Mouse (Mus musculus): ENCODE measurements around the gene Gli2.

Gene Gli2

DNA sequence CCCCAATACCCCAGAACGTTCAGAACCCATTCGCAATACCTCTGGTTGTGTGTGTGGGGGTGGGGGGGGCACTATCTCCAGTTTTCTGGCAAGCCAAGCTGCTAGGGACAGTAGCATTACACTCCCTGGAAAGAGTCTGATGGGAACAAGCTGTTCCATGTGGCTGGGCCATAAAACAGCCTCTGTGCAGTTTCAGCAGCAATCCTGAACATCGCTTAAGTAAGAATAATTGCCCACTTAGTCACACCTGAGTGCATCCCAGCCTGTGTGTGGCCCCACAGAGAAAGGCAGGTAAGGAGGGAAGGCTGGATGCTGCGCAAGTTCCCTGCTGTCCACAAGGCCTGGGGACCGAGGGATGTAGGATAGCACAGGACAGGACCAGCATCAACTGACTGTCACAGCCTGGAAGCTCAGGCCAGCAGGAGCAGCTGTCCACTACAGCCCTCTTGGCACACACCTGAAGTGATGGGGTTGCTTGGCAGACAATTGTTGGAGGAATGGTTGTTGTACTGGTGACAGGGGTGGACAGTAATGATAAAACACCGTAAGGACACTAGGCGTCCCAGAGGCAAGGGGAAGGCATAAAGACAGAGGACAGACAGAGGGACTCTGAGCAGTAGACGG lies 58.8 kb downstream of the Gli2 start:
- DNase-seq (ENCODE audit: low spot score in 2 of 2) = no peak

DNA sequence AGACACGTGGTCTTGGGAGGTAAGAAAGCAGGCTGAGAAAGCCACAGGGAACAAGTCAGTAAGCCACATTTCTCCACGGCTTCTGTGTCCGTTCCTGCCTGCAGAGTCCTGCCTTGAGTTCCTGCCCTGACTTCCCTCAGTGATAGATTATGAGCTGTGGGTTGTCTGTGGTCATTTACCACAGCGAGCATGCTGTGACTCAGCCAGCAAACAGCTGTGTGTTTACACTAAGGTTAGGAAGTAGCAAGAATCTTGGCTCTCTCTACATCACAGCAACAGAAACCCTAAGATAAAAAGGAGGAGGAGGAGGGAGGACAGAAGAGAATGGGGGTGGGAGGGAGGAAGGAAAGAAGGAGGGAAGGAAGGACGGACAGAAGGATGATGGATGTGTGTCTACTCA lies 59.6 kb downstream of the Gli2 start:
- DNase-seq (ENCODE audit: low spot score in 2 of 2) = no peak

DNA sequence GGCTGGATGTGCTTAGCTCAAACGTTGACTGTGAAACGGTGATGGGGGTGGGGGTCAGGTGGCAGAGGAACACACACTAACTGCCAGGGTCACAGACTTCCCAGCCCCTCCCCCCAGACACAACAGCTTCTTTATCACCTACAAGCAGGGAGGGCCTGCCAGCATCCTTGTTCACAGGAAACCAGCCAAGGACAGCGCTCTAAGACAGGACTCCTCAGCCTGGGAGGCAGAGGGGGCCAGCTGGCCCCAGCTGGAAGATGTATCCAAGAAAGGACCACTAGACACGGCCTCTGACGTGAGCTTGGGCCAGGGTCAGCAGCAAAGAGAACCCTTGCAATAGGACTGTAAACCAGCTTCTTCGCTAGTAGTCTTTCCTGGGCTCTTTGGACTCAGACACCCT lies 65.1 kb downstream of the Gli2 start:
- no peak for DNase-seq (ENCODE audit: low spot score in 2 of 2)

DNA sequence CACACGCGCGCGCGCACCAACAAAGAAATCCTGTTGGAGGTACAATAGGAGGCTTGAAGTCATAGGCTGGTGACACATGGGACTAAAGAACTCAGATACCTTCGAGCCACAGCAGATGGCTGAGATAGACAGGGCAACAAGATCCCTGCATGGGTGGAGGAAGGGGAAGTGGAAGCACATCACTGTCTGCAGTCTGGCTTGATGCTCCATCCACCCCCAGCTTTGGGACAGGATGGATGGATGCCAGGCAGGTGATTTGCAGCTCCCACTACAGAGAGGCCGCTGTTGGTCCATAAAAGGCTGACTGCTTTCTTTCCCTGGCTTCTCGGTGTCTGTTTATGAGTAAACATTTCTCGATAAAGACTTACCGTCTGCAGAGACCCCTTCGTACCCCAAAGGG lies 65.9 kb downstream of the Gli2 start:
- no peak for DNase-seq (ENCODE audit: low spot score in 2 of 2)

DNA sequence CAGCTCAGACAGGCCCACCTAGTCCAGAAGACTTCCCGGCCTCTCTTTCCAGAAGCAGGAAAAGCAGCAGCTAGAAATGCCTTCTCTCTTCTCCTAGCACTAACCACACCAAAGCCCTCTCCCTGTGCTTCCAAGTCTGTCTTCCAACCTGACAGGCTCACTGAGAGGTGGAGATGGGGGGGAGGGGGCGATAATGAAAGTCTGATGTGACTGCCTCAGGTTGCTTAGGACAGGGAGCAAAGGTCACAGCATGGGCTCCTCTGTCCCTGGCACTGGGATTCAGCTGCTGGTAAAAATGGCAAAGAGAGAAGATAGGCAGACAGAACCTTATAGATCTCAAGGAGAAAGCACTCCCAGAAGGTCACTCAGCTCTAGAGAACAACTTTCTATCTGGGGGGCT lies 70.0 kb downstream of the Gli2 start:
- no peak for DNase-seq (ENCODE audit: low spot score in 2 of 2)

DNA sequence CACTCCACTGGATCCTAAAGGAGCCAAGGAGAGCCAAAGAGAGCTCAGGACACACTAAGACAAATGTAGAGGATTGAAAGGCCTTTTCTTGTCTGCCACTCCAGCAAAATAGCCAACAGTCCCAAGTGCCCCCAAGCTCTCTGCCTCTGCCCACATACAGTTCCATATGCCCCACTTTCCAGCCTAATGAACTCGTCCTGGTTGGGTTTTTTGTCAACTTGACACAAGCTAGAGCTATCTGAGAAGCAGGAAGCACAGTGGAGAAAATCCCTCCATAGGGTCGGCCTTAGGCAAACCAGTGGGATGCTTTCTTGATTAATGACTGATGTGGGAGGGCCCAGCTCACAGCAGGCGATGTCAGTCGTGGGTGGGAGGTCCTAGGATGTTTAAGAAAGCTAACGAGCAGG lies 70.6 kb downstream of the Gli2 start:
- DNase-seq (ENCODE audit: low spot score in 2 of 2) = no peak

DNA sequence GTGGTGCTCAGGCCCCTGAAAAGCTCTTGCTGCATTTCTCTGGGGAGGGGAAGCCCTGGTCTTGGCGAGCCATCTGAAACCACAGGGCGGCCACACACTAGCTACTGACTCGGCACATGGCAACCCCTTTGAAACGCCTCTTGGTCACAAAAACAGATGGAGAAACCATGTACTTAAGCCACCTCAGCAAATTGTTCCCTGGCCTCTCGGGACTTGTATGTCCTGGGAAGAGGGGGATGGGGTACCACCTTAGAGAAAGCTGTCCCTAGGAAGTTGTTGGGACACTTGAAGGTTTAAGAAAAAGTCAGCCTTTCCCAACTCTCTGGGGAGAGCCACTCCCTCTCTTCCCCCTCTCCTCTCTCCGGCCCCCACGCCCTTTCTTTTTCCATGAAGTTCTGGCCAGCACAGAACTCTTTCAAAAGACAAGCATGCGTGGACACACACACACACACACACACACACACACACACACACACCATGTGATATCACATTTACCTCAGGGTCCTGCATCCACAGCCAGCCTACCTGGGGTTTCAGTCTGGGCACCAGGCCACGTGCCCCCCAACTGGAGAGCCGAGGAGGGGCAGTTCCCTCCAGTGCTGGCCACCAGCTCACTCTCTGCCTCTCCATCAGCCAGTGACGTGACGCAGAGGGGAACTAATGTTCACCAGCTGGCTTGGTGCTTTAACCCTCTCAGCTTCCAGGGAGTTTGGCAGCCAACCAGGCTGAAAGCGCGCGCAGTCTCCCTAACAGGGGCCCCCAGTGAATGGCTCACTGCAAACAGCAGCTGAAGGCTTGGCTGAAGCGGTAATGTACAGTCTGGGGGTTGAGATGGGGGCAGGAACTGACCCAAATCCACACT lies 71.2 kb downstream of the Gli2 start:
- peak; percentile 22 to 29 for DNase-seq (ENCODE audit: low spot score in 2 of 2)

DNA sequence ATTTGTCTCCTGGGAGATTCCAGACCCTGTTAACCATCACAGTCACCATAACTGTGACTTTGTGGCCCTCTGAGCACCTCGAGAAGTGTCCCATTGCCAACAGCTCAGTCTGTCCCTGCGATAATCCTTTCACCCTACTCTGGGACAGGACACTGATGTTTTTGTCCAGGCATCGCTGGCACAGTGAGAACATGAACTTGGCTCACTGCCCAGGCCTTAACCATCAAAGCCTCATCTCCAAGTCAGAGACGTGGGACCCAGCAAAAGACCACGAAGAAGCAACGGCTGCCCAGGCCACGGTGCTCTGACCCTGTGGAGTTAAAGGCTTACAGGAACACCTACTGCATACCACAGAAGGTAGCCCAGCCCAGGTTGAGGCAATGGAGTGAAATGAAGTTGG lies 72.8 kb downstream of the Gli2 start:
- peak in 1 of 2 experiments; percentile 15 for DNase-seq (ENCODE audit: low spot score in 2 of 2)

DNA sequence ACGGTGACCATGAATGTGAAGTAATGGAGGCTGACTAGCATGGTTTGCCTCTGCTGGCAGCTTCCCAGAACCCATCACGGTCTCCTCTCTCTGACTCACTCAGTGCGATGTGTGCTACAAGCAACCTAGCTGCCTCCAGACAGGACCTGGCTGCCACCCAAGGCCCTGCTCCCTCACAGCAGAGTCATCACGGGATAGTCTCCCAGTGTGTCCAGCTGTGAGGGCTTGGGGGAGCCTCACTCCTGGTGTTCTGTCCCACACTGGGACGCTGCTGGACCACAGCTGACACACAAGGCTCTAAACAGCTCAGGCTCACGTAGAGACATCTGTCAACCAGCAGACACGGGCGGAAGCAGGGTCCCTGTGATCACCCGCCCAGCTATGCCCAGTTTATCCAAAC lies 76.8 kb downstream of the Gli2 start:
- peak; percentile 15 to 22 for DNase-seq (ENCODE audit: low spot score in 2 of 2)

DNA sequence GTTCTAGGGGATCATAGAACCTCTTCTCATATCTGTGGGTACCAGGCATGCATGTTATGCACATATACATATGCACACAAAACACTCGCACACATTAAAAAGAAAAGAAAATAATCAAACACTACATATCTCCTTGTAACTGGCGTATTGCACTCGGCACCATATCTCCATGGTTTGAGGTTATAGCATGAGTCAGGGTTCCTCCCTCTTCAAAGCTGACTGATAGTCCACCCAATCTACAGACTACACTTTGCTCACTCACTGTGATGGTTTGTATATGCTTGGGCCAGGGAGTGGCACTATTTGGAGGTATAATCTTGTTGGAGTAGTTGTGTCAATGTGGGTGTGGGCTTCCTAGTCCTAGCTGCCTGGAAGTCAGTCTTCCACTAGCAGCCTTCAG lies 78.0 kb downstream of the Gli2 start:
- no peak for DNase-seq (ENCODE audit: low spot score in 2 of 2)

DNA sequence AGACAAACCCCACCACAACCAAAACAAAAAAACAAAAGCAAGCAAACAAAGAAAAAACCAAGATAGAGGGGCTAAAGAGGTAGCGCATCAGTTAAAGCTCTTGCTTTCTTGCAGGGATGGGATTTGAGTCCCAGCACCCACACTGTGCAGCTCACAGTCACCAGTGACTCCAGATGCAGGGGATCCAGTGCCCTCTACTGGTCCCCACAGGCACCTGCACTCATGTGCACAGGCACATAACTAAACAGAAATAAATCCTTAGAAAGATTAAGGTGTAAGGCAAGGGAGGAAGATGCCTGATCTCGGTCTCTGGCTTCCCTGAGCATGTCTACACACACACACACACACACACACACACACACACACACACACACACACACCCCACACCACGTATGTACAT lies 83.4 kb downstream of the Gli2 start:
- DNase-seq (ENCODE audit: low spot score in 2 of 2) = no peak

DNA sequence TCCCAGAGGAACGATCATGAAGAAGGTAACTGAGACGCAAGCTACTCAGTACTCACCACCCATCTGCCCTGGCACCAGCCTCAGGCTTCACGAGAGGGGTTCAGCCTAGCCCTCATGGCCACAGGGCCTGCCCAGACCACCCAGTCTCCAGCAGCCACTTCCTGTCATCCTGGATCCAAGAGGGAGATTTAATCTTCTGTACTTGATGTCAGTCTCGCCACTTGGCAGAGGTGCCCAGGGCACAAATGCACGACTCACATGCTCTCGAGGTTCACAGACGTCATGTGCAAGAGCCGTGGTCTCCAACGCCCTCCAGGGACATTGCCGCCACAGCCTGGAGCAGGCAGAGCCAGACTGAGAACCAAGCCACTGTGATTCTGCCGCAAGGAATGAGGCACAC lies 84.0 kb downstream of the Gli2 start:
- DNase-seq (ENCODE audit: low spot score in 2 of 2) = no peak

DNA sequence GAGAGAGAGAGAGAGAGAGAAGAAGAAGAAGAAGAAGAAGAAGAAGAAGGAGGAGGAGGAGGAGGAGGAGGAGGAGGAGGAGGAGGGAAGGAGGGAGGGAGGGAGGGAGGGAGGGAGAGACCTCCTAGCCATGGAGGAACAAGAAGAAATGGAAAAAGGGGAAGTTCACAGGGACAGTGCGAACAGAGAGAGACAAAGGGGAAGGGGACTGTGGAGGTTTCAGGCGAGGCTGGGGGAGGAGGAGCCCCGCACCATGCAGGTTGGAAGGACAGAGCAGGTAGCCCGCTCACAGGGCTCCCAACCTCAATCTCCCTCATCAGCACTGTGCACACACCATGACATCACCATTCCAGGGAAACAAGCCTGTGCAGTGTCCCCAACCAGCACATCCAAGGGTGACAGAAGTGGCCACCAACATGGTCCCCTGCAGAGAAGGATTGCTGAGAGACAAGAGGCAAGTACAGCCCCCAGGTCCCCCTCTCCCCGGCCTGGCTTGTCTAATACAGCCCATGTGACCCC lies 84.7 kb downstream of the Gli2 start:
- DNase-seq (ENCODE audit: low spot score in 2 of 2) = no peak

DNA sequence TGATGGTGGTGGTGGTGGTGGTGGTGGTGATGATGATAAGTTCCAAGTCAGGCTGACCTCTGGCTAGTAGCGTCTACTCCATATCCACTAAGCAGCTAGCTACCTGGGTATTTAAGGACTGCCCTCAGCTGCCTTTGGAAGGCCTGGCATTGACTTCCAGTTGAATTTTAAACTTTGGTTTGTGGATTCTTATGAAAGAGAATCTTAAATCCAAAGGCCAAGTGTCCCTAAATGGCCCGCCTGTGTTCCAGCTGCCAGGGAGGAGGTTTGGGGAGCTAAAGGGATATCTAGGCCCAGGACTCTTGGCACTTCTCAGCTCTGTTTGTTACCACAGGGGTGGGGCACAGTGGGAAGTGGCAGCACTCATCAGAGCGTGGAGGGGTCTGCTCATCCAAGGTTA lies 85.4 kb downstream of the Gli2 start:
- no peak for DNase-seq (ENCODE audit: low spot score in 2 of 2)

DNA sequence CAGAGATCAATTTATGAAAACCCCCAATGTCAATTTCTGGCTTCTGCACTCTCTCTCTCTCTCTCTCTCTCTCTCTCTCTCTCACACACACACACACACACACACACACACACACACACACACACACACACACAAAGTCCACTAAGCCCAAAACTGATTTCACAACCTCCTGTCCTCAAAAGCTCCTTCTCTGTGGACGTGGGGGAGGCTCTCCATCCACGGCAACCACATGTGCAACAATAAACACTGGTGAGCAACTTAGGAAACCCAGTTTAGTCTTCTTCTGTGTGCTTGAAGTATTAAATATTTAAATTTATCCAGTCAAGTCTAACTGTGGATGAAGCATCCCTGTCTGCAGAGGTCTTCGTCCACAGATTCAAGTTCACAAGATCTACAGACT lies 86.1 kb downstream of the Gli2 start:
- DNase-seq (ENCODE audit: low spot score in 2 of 2) = no peak

DNA sequence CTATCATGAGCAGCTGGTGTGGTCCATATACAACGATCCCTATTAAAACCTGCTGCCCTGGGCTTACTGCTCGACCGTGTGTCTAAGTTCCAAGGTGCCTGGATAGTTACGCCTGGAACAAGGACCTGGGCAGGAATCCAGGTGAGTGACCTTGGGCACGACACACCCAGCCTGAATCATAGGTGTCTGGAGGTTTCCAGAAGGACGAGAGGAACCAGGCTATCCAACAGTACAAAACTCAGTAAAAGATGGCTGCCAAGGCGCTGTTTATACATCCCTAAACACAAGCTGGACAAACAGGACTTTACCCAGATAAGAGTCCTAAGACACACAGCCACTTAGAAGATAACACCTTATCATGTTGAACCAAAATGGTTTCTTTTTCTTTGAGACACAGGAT lies 94.8 kb downstream of the Gli2 start:
- no peak for DNase-seq (ENCODE audit: low spot score in 2 of 2)

DNA sequence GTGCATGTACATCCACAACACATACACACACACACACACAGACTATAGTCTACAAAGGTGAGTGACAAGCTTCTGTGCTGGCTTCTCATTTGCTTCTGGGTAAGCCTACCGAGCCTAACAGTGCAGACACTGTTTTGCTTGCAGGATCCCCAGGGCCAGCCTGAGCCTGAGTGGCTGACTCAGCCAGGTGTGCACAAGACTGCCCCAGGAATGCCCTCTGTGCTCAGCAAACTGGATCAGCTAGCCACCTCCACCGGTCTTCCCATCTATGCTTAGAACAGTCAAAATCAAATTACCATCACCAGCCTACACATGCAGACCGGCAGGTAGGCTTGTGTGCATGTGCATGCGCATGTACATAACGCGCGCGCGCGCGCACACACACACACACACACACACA lies 97.6 kb downstream of the Gli2 start:
- DNase-seq (ENCODE audit: low spot score in 2 of 2) = no peak

DNA sequence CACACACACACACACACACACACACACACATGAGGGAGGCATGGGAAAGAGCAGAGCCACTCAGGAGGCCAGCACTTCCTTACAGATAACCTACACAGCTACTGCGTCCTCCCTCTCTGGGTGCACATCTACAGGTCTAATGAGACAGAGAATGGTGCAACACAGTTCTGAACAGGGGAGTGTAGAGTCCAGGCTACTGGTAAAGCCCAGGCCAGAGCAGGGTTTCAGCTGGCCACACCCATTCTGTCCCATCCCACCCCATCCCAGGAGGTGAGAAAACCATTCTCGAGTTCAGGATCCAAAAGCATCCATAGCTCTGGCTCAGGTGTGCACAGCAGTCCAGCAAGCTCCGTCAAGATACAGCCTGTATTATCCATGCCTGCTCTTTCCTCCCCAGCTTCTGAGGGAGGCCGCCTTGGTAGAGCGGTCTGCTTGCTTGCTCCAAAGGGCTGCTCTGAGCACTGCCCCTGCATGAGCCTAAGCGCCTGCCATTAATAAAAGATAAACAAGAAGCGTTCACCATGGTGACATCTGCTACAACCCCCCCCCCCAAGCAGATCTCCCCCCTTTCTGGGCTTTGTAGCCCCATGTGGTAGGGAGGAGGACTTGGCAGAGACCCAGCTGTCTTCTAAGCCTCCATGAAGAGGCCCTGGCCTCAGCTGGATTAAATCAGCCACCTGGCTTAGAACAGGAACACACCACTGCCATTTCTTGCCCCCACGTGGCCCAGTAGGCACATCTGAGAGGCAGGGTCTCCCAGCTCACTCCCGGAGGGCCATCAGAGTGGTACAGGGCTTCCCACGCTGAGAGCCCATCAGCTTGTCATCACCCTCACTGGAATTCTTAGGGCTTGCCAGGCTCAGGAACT lies 98.8 kb downstream of the Gli2 start:
- no peak for DNase-seq (ENCODE audit: low spot score in 2 of 2)

DNA sequence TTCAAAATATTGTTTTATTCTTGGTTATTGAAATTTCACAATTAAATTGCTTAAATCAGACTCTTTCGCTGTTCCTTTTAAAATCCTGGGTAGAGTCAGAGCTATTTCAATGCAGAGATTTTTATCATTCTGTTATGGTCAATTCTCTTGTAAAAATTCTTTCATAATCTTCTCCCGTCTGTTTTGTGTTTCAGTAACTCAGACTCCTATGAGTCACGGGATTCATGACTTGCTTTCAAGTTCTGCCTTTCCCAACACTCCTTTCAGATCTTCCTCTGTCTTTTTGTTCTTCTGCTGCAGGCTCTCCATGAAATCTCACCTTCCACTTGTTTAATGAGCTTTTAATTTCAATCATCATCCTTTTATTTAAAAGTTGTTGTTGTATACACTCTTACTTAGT lies 100.4 kb downstream of the Gli2 start:
- DNase-seq (ENCODE audit: low spot score in 2 of 2) = no peak

DNA sequence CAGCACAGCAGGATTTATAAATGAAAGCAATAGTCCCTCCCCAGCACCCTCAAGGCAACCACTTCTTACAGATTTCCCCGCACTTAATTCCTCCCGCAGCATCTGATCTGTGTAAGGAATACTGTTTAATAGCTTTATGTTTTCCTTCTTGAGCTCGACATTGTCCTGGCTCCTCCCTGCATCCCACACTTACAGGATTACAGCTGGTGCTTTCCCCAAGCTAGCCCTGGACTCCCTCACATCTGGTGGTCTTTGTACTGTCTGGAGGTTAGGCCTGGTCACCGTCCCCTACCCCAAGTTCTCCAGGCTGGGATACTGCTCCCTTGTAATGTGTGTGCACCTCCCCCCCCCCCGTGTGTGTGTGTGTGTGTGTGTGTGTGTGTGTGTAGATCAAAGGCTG lies 101.1 kb downstream of the Gli2 start:
- no peak for DNase-seq (ENCODE audit: low spot score in 2 of 2)

DNA sequence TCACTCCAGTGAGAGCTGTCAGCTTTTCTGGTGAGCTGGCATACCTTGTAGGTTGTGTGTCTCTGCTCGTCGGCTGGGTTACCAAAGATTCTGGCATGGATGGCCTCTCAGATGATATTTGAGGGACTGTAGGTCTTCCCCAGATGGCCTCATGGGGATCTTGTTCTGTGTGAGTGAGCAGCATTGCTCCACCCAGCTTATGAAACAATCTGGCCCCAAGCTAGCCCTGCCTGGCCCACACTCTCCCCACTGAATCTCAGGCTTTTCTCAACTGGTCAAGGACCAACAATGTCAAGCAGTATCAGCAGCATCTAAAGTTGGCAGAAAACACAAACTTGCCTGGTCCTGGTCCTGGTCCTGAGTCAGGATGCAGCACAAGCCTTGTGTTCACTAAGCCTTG lies 105.0 kb downstream of the Gli2 start:
- DNase-seq (ENCODE audit: low spot score in 2 of 2) = no peak

DNA sequence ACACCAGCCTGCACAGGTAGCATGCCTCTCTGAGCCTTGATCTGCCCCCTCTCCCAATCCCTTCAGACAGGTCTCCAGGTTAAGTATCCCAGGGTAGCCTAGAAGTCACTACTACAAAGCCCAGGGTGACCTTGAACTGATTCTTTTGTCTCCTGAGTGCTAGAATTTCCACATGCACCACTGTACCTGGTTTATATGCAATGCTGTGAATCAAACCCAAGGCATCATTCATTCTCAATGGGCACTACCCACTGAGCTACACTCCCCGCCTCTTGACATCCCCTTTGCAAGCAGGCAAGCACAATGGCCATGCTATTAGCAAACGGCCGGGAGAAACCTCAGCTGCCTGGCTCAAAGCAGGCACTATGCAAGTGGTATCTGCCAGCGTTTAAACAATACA lies 106.2 kb downstream of the Gli2 start:
- DNase-seq (ENCODE audit: low spot score in 2 of 2) = no peak
